Mouse (Mus musculus): Measurements from ENCODE around the gene Hint2. TPM values are rescaled to one million over a fixed set of nuclear protein-coding genes. Genes with fewer than 3 reads are reported as not detected.

The Hint2 gene
- polyA plus RNA-seq, 1 experiment: 30.1 TPM

GRCm38 (mm10) chr4:43695249-43695671 lies 39.0 kb upstream of the Hint2 start:
- TF ChIP-seq CTCF (IDR thresholded peaks at IDR 0.05; ENCODE audit: low read depth, low read length): no peak
- no peak overlapping the region for H3K9ac ChIP-seq (ENCODE audit: low read depth, poor library complexity, severe bottlenecking)
- H3K4me3 ChIP-seq (ENCODE audit: low read depth, low read length): no peak overlapping the region
- no peaks in the 10 kb centered on the region for H3K9me3 ChIP-seq (replicated peaks; ENCODE audit: control insufficient read depth, insufficient read depth, low read length, poor library complexity, severe bottlenecking)
- H3K36me3 ChIP-seq (ENCODE audit: control insufficient read depth, insufficient read depth, low read length, poor library complexity, severe bottlenecking): no peaks in the 10 kb centered on the region
- H3K27ac ChIP-seq (ENCODE audit: insufficient read depth, low read length): no peak overlapping the region
- H3K27me3 ChIP-seq (ENCODE audit: control insufficient read depth, insufficient read depth, low read length, poor library complexity, severe bottlenecking): no peaks in the 10 kb centered on the region
- no peaks in the 10 kb centered on the region for H3K4me1 ChIP-seq (ENCODE audit: control insufficient read depth, insufficient read depth, low read length)

GRCm38 (mm10) chr4:43694439-43695248 lies 38.4 kb upstream of the Hint2 start:
- Histone ChIP-seq H3K36me3 (ENCODE audit: control insufficient read depth, insufficient read depth, low read length, poor library complexity, severe bottlenecking) (no peaks in the 10 kb centered on the region), H3K4me1 (ENCODE audit: control insufficient read depth, insufficient read depth, low read length) (no peaks in the 10 kb centered on the region), H3K9me3 (replicated peaks; ENCODE audit: control insufficient read depth, insufficient read depth, low read length, poor library complexity, severe bottlenecking) (no peaks in the 10 kb centered on the region), H3K9ac (ENCODE audit: low read depth, poor library complexity, severe bottlenecking) (no peak overlapping the region), H3K4me3 (ENCODE audit: low read depth, low read length) (no peak overlapping the region), H3K27me3 (ENCODE audit: control insufficient read depth, insufficient read depth, low read length, poor library complexity, severe bottlenecking) (no peaks in the 10 kb centered on the region), H3K27ac (ENCODE audit: insufficient read depth, low read length) (no peak overlapping the region)
- TF ChIP-seq EP300 (IDR thresholded peaks at IDR 0.05; ENCODE audit: insufficient read depth, low read depth, low read length) (no peak), CTCF (IDR thresholded peaks at IDR 0.05; ENCODE audit: low read depth, low read length) (no peak), POLR2A (IDR thresholded peaks at IDR 0.05; ENCODE audit: insufficient read depth, low read length) (no peak)

GRCm38 (mm10) chr4:43693806-43694241 lies 37.6 kb upstream of the Hint2 start:
- Histone ChIP-seq H3K36me3 (ENCODE audit: control insufficient read depth, insufficient read depth, low read length, poor library complexity, severe bottlenecking) (no peaks in the 10 kb centered on the region), H3K9ac (ENCODE audit: low read depth, poor library complexity, severe bottlenecking) (no peak overlapping the region), H3K9me3 (replicated peaks; ENCODE audit: control insufficient read depth, insufficient read depth, low read length, poor library complexity, severe bottlenecking) (no peaks in the 10 kb centered on the region), H3K27me3 (ENCODE audit: control insufficient read depth, insufficient read depth, low read length, poor library complexity, severe bottlenecking) (no peaks in the 10 kb centered on the region), H3K4me1 (ENCODE audit: control insufficient read depth, insufficient read depth, low read length) (no peaks in the 10 kb centered on the region), H3K27ac (ENCODE audit: insufficient read depth, low read length) (no peak overlapping the region), H3K4me3 (ENCODE audit: low read depth, low read length) (no peak overlapping the region)
- no peak for TF ChIP-seq EP300 (IDR thresholded peaks at IDR 0.05; ENCODE audit: insufficient read depth, low read depth, low read length)
- TF ChIP-seq POLR2A (IDR thresholded peaks at IDR 0.05; ENCODE audit: insufficient read depth, low read length): no peak
- no peak for TF ChIP-seq CTCF (IDR thresholded peaks at IDR 0.05; ENCODE audit: low read depth, low read length)

GRCm38 (mm10) chr4:43691026-43691425 lies 34.8 kb upstream of the Hint2 start:
- no peaks in the 10 kb centered on the region for H3K27me3 ChIP-seq (ENCODE audit: control insufficient read depth, insufficient read depth, low read length, poor library complexity, severe bottlenecking)
- no peaks in the 10 kb centered on the region for H3K4me1 ChIP-seq (ENCODE audit: control insufficient read depth, insufficient read depth, low read length)
- TF ChIP-seq EP300 (IDR thresholded peaks at IDR 0.05; ENCODE audit: insufficient read depth, low read depth, low read length) (no peak), CTCF (IDR thresholded peaks at IDR 0.05; ENCODE audit: low read depth, low read length) (no peak), POLR2A (IDR thresholded peaks at IDR 0.05; ENCODE audit: insufficient read depth, low read length) (no peak)
- H3K9ac ChIP-seq (ENCODE audit: low read depth, poor library complexity, severe bottlenecking): no peak overlapping the region
- no peak overlapping the region for H3K27ac ChIP-seq (ENCODE audit: insufficient read depth, low read length)
- no peak overlapping the region for H3K4me3 ChIP-seq (ENCODE audit: low read depth, low read length)
- H3K9me3 ChIP-seq (replicated peaks; ENCODE audit: control insufficient read depth, insufficient read depth, low read length, poor library complexity, severe bottlenecking): no peaks in the 10 kb centered on the region
- no peaks in the 10 kb centered on the region for H3K36me3 ChIP-seq (ENCODE audit: control insufficient read depth, insufficient read depth, low read length, poor library complexity, severe bottlenecking)

- Histone ChIP-seq H3K27ac (ENCODE audit: insufficient read depth, low read length) (no peak overlapping the region), H3K27me3 (ENCODE audit: control insufficient read depth, insufficient read depth, low read length, poor library complexity, severe bottlenecking) (no peaks in the 10 kb centered on the region), H3K4me3 (ENCODE audit: low read depth, low read length) (no peak overlapping the region), H3K9ac (ENCODE audit: low read depth, poor library complexity, severe bottlenecking) (no peak overlapping the region), H3K9me3 (replicated peaks; ENCODE audit: control insufficient read depth, insufficient read depth, low read length, poor library complexity, severe bottlenecking) (no peaks in the 10 kb centered on the region), H3K36me3 (ENCODE audit: control insufficient read depth, insufficient read depth, low read length, poor library complexity, severe bottlenecking) (no peaks in the 10 kb centered on the region), H3K4me1 (ENCODE audit: control insufficient read depth, insufficient read depth, low read length) (no peaks in the 10 kb centered on the region)
- TF ChIP-seq EP300 (IDR thresholded peaks at IDR 0.05; ENCODE audit: insufficient read depth, low read depth, low read length) (no peak), POLR2A (IDR thresholded peaks at IDR 0.05; ENCODE audit: insufficient read depth, low read length) (no peak), CTCF (IDR thresholded peaks at IDR 0.05; ENCODE audit: low read depth, low read length) (no peak)
Measured at GRCm38 (mm10) chr4:43690021-43690420, 33.8 kb upstream of the Hint2 start.

- Histone ChIP-seq H3K36me3 (ENCODE audit: control insufficient read depth, insufficient read depth, low read length, poor library complexity, severe bottlenecking) (no peaks in the 10 kb centered on the region), H3K27ac (ENCODE audit: insufficient read depth, low read length) (no peak overlapping the region), H3K27me3 (ENCODE audit: control insufficient read depth, insufficient read depth, low read length, poor library complexity, severe bottlenecking) (no peaks in the 10 kb centered on the region), H3K4me3 (ENCODE audit: low read depth, low read length) (no peak overlapping the region), H3K9ac (ENCODE audit: low read depth, poor library complexity, severe bottlenecking) (no peak overlapping the region), H3K4me1 (ENCODE audit: control insufficient read depth, insufficient read depth, low read length) (no peaks in the 10 kb centered on the region), H3K9me3 (replicated peaks; ENCODE audit: control insufficient read depth, insufficient read depth, low read length, poor library complexity, severe bottlenecking) (no peaks in the 10 kb centered on the region)
- no peak for TF ChIP-seq POLR2A (IDR thresholded peaks at IDR 0.05; ENCODE audit: insufficient read depth, low read length)
- TF ChIP-seq EP300 (IDR thresholded peaks at IDR 0.05; ENCODE audit: insufficient read depth, low read depth, low read length): no peak
- no peak for TF ChIP-seq CTCF (IDR thresholded peaks at IDR 0.05; ENCODE audit: low read depth, low read length)
Measured at GRCm38 (mm10) chr4:43679416-43680043, 23.3 kb upstream of the Hint2 start.
